In genomic region chr11:46276778-46277177, GRCm38 (mm10) we compare ENCODE assay signal across 8 mouse cellular contexts. TPM values are rescaled to one million over a fixed set of nuclear protein-coding genes. Genes with fewer than 3 reads are reported as not detected.
DNase-seq lines count a peak whose midpoint lies in the region; ATAC-seq lines count a peak whose summit lies in the region.

No protein-coding gene starts in this region.

- H3K4me3 ChIP-seq in heart, embryonic 12.5 days = no peak overlapping the region
- H3K4me3 ChIP-seq in forebrain, embryonic 15.5 days = no peak overlapping the region

- 42% methylated on average over 5 of the region's 5 CpGs for WGBS in heart, embryonic 12.5 days
- WGBS in forebrain, embryonic 15.5 days = 46% methylated on average over 5 of the region's 5 CpGs

- H3K4me2 ChIP-seq in heart, embryonic 12.5 days = no peak overlapping the region
- no peak overlapping the region for H3K4me2 ChIP-seq in forebrain, embryonic 15.5 days (replicated peaks)

- ATAC-seq in heart, embryonic 12.5 days (ENCODE audit: insufficient number of reproducible peaks, low FRiP score) = no peak
- peak; percentile 68 for ATAC-seq in granulocyte monocyte progenitor cell, adult 5-6 weeks (replicated peaks; ENCODE audit: poor library complexity, severe bottlenecking)
- peak; percentile 70 for ATAC-seq in megakaryocyte-erythroid progenitor cell, adult 5-6 weeks (replicated peaks; ENCODE audit: low FRiP score, low TSS enrichment, poor library complexity, severe bottlenecking)
- ATAC-seq in forebrain, embryonic 15.5 days (replicated peaks) = no peak

- no peaks in the 10 kb centered on the region for H3K4me1 ChIP-seq in heart, embryonic 12.5 days (replicated peaks)
- no peaks in the 10 kb centered on the region for H3K4me1 ChIP-seq in forebrain, embryonic 15.5 days

- no peak overlapping the region for H3K27ac ChIP-seq in heart, embryonic 12.5 days (ENCODE audit: poor library complexity, severe bottlenecking)
- no peak overlapping the region for H3K27ac ChIP-seq in forebrain, embryonic 15.5 days (replicated peaks)

- peak; percentile 30 to 49 for DNase-seq in heart, postnatal 10 days
- DNase-seq in B cell, adult 2 months = peak; percentile 82 to 83
- DNase-seq in T-cell, adult 2 months (ENCODE audit: low spot score) = peak; percentile 54
- DNase-seq in thymus, postnatal 25 days = peak; percentile 54

- H3K9ac ChIP-seq in heart, embryonic 12.5 days = no peak overlapping the region
- H3K9ac ChIP-seq in forebrain, embryonic 15.5 days (replicated peaks) = no peak overlapping the region

- intact Hi-C loops in heart, postnatal 10 days (cut with DNase I) = no loop called here

- no peaks in the 10 kb centered on the region for H3K27me3 ChIP-seq in heart, embryonic 12.5 days (replicated peaks)
- H3K27me3 ChIP-seq in forebrain, embryonic 15.5 days = no peaks in the 10 kb centered on the region

- H3K9me3 ChIP-seq in heart, embryonic 12.5 days (replicated peaks) = no peaks in the 10 kb centered on the region
- no peaks in the 10 kb centered on the region for H3K9me3 ChIP-seq in forebrain, embryonic 15.5 days

- H3K36me3 ChIP-seq in heart, embryonic 12.5 days = no peaks in the 10 kb centered on the region
- H3K36me3 ChIP-seq in forebrain, embryonic 15.5 days = peaks cover 85% of the 10 kb centered on the region

RNA-seq across cellular contexts. Expression of gene Cyfip2, which starts 35.9 kb away (rescaled TPM):
- 10 to 100 TPM; 29.5 to 35.3 TPM for total RNA-seq in heart, postnatal 10 days (2021)
- polyA plus RNA-seq in heart, embryonic 12.5 days (2016; fragmentation: Nextera tagmentation; extraction: Ambion mirVana) = 6.2 and 6.5 TPM in 2 replicates
- 92.3 and 106 TPM in 2 replicates for total RNA-seq in granulocyte monocyte progenitor cell, adult 5-6 weeks (2014; fragmentation: Nextera tagmentation)
- 43.2 and 55.8 TPM in 2 replicates for total RNA-seq in granulocyte monocyte progenitor cell, adult 5-6 weeks (2017)
- total RNA-seq in megakaryocyte-erythroid progenitor cell, adult 5-6 weeks (2014; fragmentation: Nextera tagmentation) = 56.1 and 57.3 TPM in 2 replicates
- total RNA-seq in megakaryocyte-erythroid progenitor cell, adult 5-6 weeks (2017) = 28.3 and 36.6 TPM in 2 replicates
- polyA plus RNA-seq in forebrain, embryonic 15.5 days (2015; fragmentation: Nextera tagmentation; extraction: Ambion mirVana) = 74.8 and 80.7 TPM in 2 replicates

RNA-seq across cellular contexts. Expression of gene Fndc9, which starts 41.4 kb away (rescaled TPM):
- total RNA-seq in heart, postnatal 10 days (2021) = not detected
- 0.09 and 0.10 TPM in 2 replicates for polyA plus RNA-seq in heart, embryonic 12.5 days (2016; fragmentation: Nextera tagmentation; extraction: Ambion mirVana)
- not detected in 2 replicates for total RNA-seq in granulocyte monocyte progenitor cell, adult 5-6 weeks (2014; fragmentation: Nextera tagmentation)
- total RNA-seq in granulocyte monocyte progenitor cell, adult 5-6 weeks (2017) = not detected in 2 replicates
- total RNA-seq in megakaryocyte-erythroid progenitor cell, adult 5-6 weeks (2014; fragmentation: Nextera tagmentation) = not detected in 2 replicates
- total RNA-seq in megakaryocyte-erythroid progenitor cell, adult 5-6 weeks (2017) = not detected in 2 replicates
- polyA plus RNA-seq in forebrain, embryonic 15.5 days (2015; fragmentation: Nextera tagmentation; extraction: Ambion mirVana) = 3.5 and 3.9 TPM in 2 replicates

Comparison
In these comparisons a context has a peak if more than half of its experiments do, and no peak if none do; other contexts are left out.
1. ATAC-seq: peak in granulocyte monocyte progenitor cell, adult 5-6 weeks (single experiment) and megakaryocyte-erythroid progenitor cell, adult 5-6 weeks (single experiment); none in heart, embryonic 12.5 days (single experiment) and forebrain, embryonic 15.5 days (single experiment).
2. Peak in every context shown above with its lines, with median percentiles within 50 percentile points of each other: DNase-seq.